Mouse (Mus musculus): ENCODE results near the gene Cabp2. TPM values are rescaled to one million over a fixed set of nuclear protein-coding genes. Genes with fewer than 3 reads are reported as not detected.
"Not testable (repeated sequence)": the region's sequence is repeated elsewhere in the genome, so short reads cannot be mapped to it uniquely, and the experiment has no call there.

Cabp2 gene
- total RNA-seq, 2 experiments from 2014 or later: not detected

- Histone ChIP-seq H3K4me3 (no peak within 1 kb of the TSS), H3K27ac (no peak within 1 kb of the TSS)
- TF ChIP-seq CTCF (conservative IDR thresholded peaks at IDR 0.05): no peak
These were observed 22.2 kb upstream of the Cabp2 start, which contains the start of gene Gstp3 for GRCm38 (mm10) chr19:4059069-4059740. Gstp3 (minus strand) TSS chr19:4059569.

DNA sequence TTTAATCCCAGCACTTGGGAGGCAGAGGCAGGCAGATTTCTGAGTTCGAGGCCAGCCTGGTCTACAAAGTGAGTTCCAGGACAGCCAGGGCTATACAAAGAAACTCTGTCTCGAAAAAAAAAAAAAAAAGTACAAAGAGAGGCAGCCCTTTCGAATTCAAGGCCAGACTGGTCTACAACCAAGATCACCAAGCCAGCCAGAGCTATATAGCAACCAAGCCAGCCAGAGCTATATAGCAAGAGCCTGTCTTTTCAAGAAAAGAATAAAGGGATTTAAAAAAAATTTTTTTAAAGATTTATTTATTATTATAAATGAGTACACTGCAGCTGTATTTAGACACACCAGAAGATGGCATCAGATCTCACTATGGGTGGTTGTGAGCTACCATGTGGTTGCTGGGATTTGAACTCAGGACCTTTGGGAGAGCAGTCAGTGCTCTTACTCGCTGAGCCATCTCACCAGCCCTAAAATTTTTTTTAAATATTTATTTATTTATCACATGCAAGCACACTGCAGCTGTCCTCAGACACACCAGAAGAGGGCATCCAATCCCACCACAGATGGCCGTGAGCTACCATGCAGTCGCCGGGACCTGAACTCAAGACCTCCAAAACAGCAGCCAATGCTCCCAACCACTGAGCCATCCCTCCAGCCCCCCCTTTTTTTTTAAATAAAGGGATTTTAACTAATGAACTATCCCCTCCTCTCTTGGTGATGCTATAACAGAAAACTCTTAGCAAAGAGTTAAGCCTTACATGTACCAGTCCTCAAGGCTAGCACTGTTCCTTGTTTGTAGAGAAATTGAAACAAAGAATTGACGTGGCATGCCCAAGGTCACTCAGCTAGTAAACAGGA is 21.1 kb upstream of the Cabp2 start:
- not testable (repeated sequence) for H3K27ac ChIP-seq; H3K4me3 ChIP-seq; DNase-seq (ENCODE audit: low spot score in 2 of 2)

More at GRCm38 (mm10) chr19:4059069-4059740, 22.2 kb upstream of the Cabp2 start, which contains the start of gene Gstp3:
- no peak for DNase-seq (ENCODE audit: low spot score in 2 of 2)

DNA sequence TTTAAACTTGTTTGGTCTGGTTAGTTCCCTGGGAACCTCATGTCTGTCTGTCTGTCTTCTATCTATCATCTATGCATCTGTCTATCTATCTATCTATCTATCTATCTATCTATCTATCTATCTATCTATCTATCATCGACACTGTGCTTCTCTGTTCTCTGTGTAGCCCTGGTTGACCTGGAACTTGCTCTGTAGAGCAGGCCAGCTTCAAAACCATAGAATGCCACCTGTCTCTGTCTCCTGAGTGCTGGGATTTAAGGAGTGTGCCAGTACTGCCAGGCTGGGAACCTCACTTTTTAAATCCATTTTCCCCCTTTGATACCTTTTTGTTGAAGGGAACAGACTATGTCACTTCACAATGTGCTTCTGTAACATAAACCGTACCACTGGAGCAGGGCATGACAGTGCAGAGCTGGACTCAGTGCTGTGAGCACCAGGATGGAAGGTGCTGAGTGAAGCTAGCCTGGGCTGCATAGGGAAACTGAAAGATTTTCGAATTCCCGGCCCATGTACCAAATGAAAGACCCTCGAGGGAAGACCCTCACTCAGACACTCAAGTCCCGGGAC is 20.4 kb upstream of the Cabp2 start:
- Histone ChIP-seq H3K4me3 (no peak overlapping the region), H3K27ac (no peak overlapping the region)
- no peak for DNase-seq (ENCODE audit: low spot score in 2 of 2)
- TF ChIP-seq CTCF (conservative IDR thresholded peaks at IDR 0.05): no peak

- H3K27ac ChIP-seq; DNase-seq (ENCODE audit: low spot score in 2 of 2); H3K4me3 ChIP-seq: not testable (repeated sequence)
These were observed 18.0 kb upstream of the Cabp2 start for GRCm38 (mm10) chr19:4063357-4063756.

- not testable (repeated sequence) for H3K27ac ChIP-seq; H3K4me3 ChIP-seq; DNase-seq (ENCODE audit: low spot score in 2 of 2)
These were observed 16.9 kb upstream of the Cabp2 start for GRCm38 (mm10) chr19:4064501-4064900.

DNA sequence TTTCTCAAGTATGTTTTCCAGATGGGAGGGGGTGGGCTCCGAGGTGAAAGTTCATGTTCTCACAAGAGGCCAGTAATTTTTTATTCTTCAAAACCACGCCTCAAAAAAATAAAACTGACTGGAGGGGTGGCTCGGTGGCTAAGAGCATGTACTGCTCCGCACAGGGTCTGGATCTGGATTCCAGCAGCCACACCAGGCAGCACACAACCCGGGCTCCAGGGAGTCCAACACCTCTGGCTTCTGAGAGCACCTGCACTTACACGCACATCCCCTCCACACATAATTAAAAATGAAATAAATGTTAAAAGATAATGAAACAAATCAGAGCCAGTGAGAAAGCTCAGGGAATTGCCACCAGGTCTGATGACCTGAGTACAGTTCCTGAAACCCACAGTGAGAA is 15.1 kb upstream of the Cabp2 start:
- TF ChIP-seq CTCF (conservative IDR thresholded peaks at IDR 0.05): no peak
- Histone ChIP-seq H3K27ac (no peak overlapping the region), H3K4me3 (no peak overlapping the region)
- no peak for DNase-seq (ENCODE audit: low spot score in 2 of 2)

- DNase-seq (ENCODE audit: low spot score in 2 of 2): no peak
- no peak overlapping the region for H3K4me3 ChIP-seq
- TF ChIP-seq CTCF (conservative IDR thresholded peaks at IDR 0.05): no peak
- no peak overlapping the region for H3K27ac ChIP-seq
These were observed 14.5 kb upstream of the Cabp2 start for GRCm38 (mm10) chr19:4066877-4067276.

DNA sequence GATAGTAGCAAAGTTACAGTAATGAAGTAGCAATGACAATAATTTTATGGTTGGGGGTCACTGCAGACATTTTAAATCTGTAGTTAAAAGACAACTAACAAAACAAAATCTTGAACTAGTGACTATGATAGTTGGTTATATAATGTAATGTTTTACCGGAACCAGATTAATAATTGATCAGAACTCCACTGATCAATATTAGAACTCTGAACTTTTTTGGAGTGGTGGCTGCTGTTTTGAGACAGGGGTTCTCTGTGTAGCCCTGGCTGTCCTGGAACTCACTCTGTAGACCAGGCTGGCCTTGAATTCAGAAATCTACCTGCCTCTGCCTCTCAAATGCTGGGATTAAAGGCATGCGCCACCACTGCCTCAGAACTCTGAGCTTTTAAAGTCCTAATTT is 13.1 kb upstream of the Cabp2 start:
- H3K27ac ChIP-seq; H3K4me3 ChIP-seq; DNase-seq (ENCODE audit: low spot score in 2 of 2): not testable (repeated sequence)

GRCm38 (mm10) chr19:4068717-4069410 is 12.5 kb upstream of the Cabp2 start:
- TF ChIP-seq CTCF (conservative IDR thresholded peaks at IDR 0.05): no peak
- H3K27ac ChIP-seq: no peak overlapping the region

GRCm38 (mm10) chr19:4070311-4070710 is 11.1 kb upstream of the Cabp2 start:
- Histone ChIP-seq H3K4me3 (no peak overlapping the region), H3K27ac (no peak overlapping the region)
- TF ChIP-seq CTCF (conservative IDR thresholded peaks at IDR 0.05): no peak
- no peak for DNase-seq (ENCODE audit: low spot score in 2 of 2)

More at GRCm38 (mm10) chr19:4068717-4069410, 12.5 kb upstream of the Cabp2 start:
- no peak overlapping the region for H3K4me3 ChIP-seq
- no peak for DNase-seq (ENCODE audit: low spot score in 2 of 2)

GRCm38 (mm10) chr19:4070756-4071155 is 10.6 kb upstream of the Cabp2 start:
- no peak overlapping the region for H3K4me3 ChIP-seq
- DNase-seq (ENCODE audit: low spot score in 2 of 2): no peak
- H3K27ac ChIP-seq: no peak overlapping the region
- TF ChIP-seq CTCF (conservative IDR thresholded peaks at IDR 0.05): no peak

DNA sequence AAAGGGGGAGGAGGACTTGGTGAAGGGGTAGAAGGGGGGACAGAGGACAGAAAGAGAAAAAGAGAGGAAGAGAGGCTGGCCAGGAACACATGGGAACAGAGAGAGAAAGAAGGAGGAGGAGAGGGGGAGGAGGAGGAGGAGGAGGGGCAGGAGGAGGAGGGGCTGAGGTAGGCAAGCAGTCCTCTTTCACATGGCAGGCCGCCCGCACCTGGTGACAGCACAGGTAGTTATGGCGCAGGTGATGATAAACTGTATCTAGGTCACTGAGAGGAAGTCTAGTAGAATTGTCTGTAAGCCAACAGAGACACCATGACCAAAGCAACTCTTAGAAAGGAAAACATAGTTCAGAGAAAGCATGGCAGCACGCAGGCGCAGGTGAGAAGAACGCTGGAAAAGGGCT is 10.0 kb upstream of the Cabp2 start:
- no peak for DNase-seq (ENCODE audit: low spot score in 2 of 2)
- no peak overlapping the region for H3K4me3 ChIP-seq
- no peak overlapping the region for H3K27ac ChIP-seq
- no peak for TF ChIP-seq CTCF (conservative IDR thresholded peaks at IDR 0.05)
